Mouse (Mus musculus) liver, adult 2 months (tissue): ENCODE data around the gene Fuca1.

Experiments
- CTCF ChIP-seq: fragments of 200-500 bp; IDR thresholded peaks from 2 replicates; pipeline ENCODE4 v1.5.1; 2011; ENCODE audit warnings: low read depth, low read length, control low read depth
- POLR2A ChIP-seq: fragments of 200-500 bp; IDR thresholded peaks from 2 replicates; pipeline ENCODE4 v1.6.1; 2011; ENCODE audit warnings: low read length, control low read depth; ENCODE audit not compliant: insufficient read depth; ENCODE audit errors: extremely low read depth

DNA sequence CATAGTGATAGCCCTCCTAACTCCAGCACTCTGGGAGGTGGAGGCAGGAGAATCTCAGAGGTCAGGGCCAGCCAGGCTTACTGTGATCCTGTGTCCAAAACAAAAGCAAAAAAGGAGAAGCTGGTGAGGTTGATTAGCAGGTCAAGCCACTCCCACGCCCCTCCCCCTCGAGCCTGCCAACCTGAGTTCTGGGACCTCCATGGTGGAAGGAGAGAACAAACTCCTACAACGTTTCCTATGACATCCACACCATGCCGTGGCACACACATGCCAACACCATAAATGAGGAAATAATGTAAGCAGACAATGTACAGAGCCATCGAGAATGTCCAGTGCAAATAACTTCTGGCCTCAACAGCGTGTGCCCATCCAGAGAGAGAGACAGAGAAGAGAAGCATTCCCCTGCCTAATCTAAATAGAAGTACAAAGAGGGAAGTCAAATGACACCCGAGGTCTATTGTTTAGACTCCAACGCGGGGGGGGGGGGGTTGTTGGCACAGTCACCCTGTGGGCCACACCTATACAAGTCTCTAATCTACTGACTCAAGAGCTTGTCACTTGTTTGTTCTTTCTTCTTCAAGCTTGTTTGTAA, 44.4 kb upstream of the Fuca1 start:
- TF ChIP-seq CTCF (no peak), POLR2A (no peak)
